Mouse (Mus musculus): Measurements from ENCODE around the gene Agbl4. TPM values are rescaled to one million over a fixed set of nuclear protein-coding genes. Genes with fewer than 3 reads are reported as not detected.

The Agbl4 gene
- polyA plus RNA-seq, 1 experiment = not detected

DNA sequence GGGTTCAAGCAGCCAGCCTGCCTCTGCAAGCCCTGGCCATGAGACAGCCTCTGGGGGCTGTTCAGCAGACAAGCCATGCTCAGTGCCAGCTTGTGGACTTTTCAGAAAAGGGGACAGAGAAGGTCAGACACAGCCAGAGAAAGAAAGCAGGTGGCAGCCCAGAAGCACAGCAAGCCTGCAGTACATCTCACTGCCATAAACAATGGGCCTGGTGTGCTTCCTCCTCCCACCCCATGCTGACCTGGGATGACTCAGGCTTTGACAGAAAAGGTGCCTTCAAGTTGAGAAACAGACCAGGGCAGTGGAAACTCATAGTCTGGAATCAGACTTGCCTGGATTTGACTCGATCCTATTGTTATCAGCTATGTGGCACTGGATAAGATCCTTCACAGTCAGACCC lies 1256.0 kb downstream of the Agbl4 start:
- Histone ChIP-seq H3K79me2 (ENCODE audit: control insufficient read depth, insufficient read depth) (no peaks in the 10 kb centered on the region), H3K4me3 (no peak overlapping the region), H3K27me3 (ENCODE audit: control insufficient read depth, insufficient read depth, insufficient read length) (no peaks in the 10 kb centered on the region), H3K4me2 (ENCODE audit: low read depth) (no peak overlapping the region), H3ac (ENCODE audit: control insufficient read depth, insufficient read length) (no peak overlapping the region), H3K36me3 (ENCODE audit: control insufficient read depth, insufficient read depth) (no peaks in the 10 kb centered on the region)
- no peak for TF ChIP-seq SRF (IDR thresholded peaks at IDR 0.05; ENCODE audit: control insufficient read depth, insufficient read length, low read depth)
- TF ChIP-seq CEBPB (IDR thresholded peaks at IDR 0.05; ENCODE audit: insufficient read depth, poor library complexity, severe bottlenecking) = no peak
- TF ChIP-seq MAX (IDR thresholded peaks at IDR 0.05; ENCODE audit: low read depth) = no peak
- no peak for TF ChIP-seq POLR2AphosphoS2 (IDR thresholded peaks at IDR 0.05; ENCODE audit: insufficient read length, low read depth)
- no peak for TF ChIP-seq TCF12 (IDR thresholded peaks at IDR 0.05; ENCODE audit: insufficient read depth, poor library complexity, severe bottlenecking)
- no peak for TF ChIP-seq REST (IDR thresholded peaks at IDR 0.05; ENCODE audit: insufficient read depth, insufficient read length)
- no peak for TF ChIP-seq TCF3 (IDR thresholded peaks at IDR 0.05; ENCODE audit: insufficient read length, low read depth)
- TF ChIP-seq E2F4 (IDR thresholded peaks at IDR 0.05; ENCODE audit: insufficient read depth) = no peak
- TF ChIP-seq POLR2A (IDR thresholded peaks at IDR 0.05; ENCODE audit: insufficient read length, low read depth) = no peak
- no peak for TF ChIP-seq USF1 (IDR thresholded peaks at IDR 0.05; ENCODE audit: low read depth)
- TF ChIP-seq MYOD1 (IDR thresholded peaks at IDR 0.05; ENCODE audit: control insufficient read depth in 1 of 3, insufficient read length in 2 of 3, low read depth in 2 of 3) = no peak
- TF ChIP-seq MYOG (IDR thresholded peaks at IDR 0.05; ENCODE audit: control insufficient read depth in 1 of 3, insufficient read depth in 1 of 3, insufficient read length in 2 of 3, low read depth in 2 of 3) = no peak

DNA sequence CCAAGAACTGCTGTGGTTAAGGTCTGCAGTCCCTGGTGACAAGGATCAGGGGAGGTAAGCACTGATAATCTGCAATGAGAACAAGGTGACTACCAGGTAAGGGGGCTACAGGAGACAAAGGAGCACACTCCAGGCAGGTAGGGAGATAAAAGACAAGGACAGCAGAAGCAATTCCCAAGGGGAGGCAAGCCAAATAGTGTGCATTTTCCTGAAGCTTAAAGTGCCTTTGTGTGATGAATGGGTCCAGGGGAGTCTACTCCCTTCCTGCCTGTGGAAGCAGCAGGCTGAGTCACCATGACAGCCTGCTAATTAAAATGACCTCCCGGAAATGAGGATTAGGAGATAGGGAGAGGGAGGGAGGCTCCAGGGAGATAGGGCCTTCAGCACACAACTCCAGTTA lies 1266.3 kb downstream of the Agbl4 start:
- Histone ChIP-seq H3ac (ENCODE audit: control insufficient read depth, insufficient read length) (no peak overlapping the region), H3K79me2 (ENCODE audit: control insufficient read depth, insufficient read depth) (no peaks in the 10 kb centered on the region), H3K4me2 (ENCODE audit: low read depth) (peak overlapping the region; percentile 24), H3K4me3 (no peak overlapping the region), H3K36me3 (ENCODE audit: control insufficient read depth, insufficient read depth) (no peaks in the 10 kb centered on the region), H3K27me3 (ENCODE audit: control insufficient read depth, insufficient read depth, insufficient read length) (no peaks in the 10 kb centered on the region)
- TF ChIP-seq SRF (IDR thresholded peaks at IDR 0.05; ENCODE audit: control insufficient read depth, insufficient read length, low read depth) (no peak), USF1 (IDR thresholded peaks at IDR 0.05; ENCODE audit: low read depth) (no peak), MAX (IDR thresholded peaks at IDR 0.05; ENCODE audit: low read depth) (no peak), MYOG (IDR thresholded peaks at IDR 0.05; ENCODE audit: control insufficient read depth in 1 of 3, insufficient read depth in 1 of 3, insufficient read length in 2 of 3, low read depth in 2 of 3) (no peak), TCF3 (IDR thresholded peaks at IDR 0.05; ENCODE audit: insufficient read length, low read depth) (no peak), REST (IDR thresholded peaks at IDR 0.05; ENCODE audit: insufficient read depth, insufficient read length) (no peak), POLR2AphosphoS2 (IDR thresholded peaks at IDR 0.05; ENCODE audit: insufficient read length, low read depth) (no peak), TCF12 (IDR thresholded peaks at IDR 0.05; ENCODE audit: insufficient read depth, poor library complexity, severe bottlenecking) (no peak), E2F4 (IDR thresholded peaks at IDR 0.05; ENCODE audit: insufficient read depth) (no peak), MYOD1 (IDR thresholded peaks at IDR 0.05; ENCODE audit: control insufficient read depth in 1 of 3, insufficient read length in 2 of 3, low read depth in 2 of 3) (no peak), CEBPB (IDR thresholded peaks at IDR 0.05; ENCODE audit: insufficient read depth, poor library complexity, severe bottlenecking) (no peak), POLR2A (IDR thresholded peaks at IDR 0.05; ENCODE audit: insufficient read length, low read depth) (no peak)

DNA sequence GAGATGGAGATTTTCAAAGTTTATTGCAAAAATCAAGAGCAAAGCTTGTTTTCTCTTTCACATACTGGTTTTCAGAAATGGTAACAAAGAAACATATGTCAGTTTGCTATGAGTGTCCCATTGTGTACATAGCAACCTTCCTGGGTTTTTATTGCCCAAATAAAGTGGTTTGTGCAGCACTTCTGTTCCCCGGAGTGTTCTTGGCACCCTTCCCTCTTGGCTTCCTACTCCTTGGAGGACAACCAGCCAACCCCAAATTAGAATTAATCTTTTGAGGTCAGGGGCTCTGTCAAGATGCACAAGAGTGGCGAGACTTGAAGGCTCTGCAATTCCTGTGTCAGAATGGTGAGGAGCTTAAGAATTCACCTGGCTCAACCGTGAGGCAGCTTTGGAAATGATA lies 1266.7 kb downstream of the Agbl4 start:
- no peaks in the 10 kb centered on the region for H3K27me3 ChIP-seq (ENCODE audit: control insufficient read depth, insufficient read depth, insufficient read length)
- H3K79me2 ChIP-seq (ENCODE audit: control insufficient read depth, insufficient read depth) = no peaks in the 10 kb centered on the region
- no peak overlapping the region for H3K4me3 ChIP-seq
- TF ChIP-seq REST (IDR thresholded peaks at IDR 0.05; ENCODE audit: insufficient read depth, insufficient read length) (no peak), CEBPB (IDR thresholded peaks at IDR 0.05; ENCODE audit: insufficient read depth, poor library complexity, severe bottlenecking) (no peak), SRF (IDR thresholded peaks at IDR 0.05; ENCODE audit: control insufficient read depth, insufficient read length, low read depth) (no peak), TCF12 (IDR thresholded peaks at IDR 0.05; ENCODE audit: insufficient read depth, poor library complexity, severe bottlenecking) (no peak), E2F4 (IDR thresholded peaks at IDR 0.05; ENCODE audit: insufficient read depth) (no peak), POLR2A (IDR thresholded peaks at IDR 0.05; ENCODE audit: insufficient read length, low read depth) (no peak), POLR2AphosphoS2 (IDR thresholded peaks at IDR 0.05; ENCODE audit: insufficient read length, low read depth) (no peak), MAX (IDR thresholded peaks at IDR 0.05; ENCODE audit: low read depth) (no peak), MYOG (IDR thresholded peaks at IDR 0.05; ENCODE audit: control insufficient read depth in 1 of 3, insufficient read depth in 1 of 3, insufficient read length in 2 of 3, low read depth in 2 of 3) (no peak)
- no peak overlapping the region for H3ac ChIP-seq (ENCODE audit: control insufficient read depth, insufficient read length)
- H3K36me3 ChIP-seq (ENCODE audit: control insufficient read depth, insufficient read depth) = no peaks in the 10 kb centered on the region
- H3K4me2 ChIP-seq (ENCODE audit: low read depth) = peak overlapping the region; percentile 24

DNA sequence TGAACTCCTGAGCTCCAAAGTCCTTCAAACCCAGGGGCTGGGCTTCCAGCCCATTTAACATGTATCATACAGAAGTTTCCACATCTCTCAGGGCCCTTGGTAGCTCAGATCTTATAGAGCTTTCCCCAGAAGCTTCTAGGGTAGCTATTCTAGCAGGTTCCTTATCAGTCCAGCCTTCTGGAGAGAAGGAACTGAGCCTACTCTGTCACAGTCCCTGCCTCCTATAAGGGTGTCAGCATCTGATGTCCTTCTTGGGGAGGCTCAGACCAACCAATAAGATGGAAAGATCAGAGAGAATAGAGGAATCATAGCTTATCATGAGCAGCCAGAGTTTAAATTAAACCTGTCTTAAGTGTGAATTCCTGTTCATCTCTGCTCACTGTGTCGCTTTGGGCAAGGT lies 1269.3 kb downstream of the Agbl4 start:
- no peaks in the 10 kb centered on the region for H3K79me2 ChIP-seq (ENCODE audit: control insufficient read depth, insufficient read depth)
- H3K4me2 ChIP-seq (ENCODE audit: low read depth) = no peak overlapping the region
- no peak overlapping the region for H3K4me3 ChIP-seq
- no peaks in the 10 kb centered on the region for H3K27me3 ChIP-seq (ENCODE audit: control insufficient read depth, insufficient read depth, insufficient read length)
- TF ChIP-seq REST (IDR thresholded peaks at IDR 0.05; ENCODE audit: insufficient read depth, insufficient read length) = no peak
- no peak for TF ChIP-seq POLR2A (IDR thresholded peaks at IDR 0.05; ENCODE audit: insufficient read length, low read depth)
- no peak for TF ChIP-seq MAX (IDR thresholded peaks at IDR 0.05; ENCODE audit: low read depth)
- no peak for TF ChIP-seq E2F4 (IDR thresholded peaks at IDR 0.05; ENCODE audit: insufficient read depth)
- TF ChIP-seq SRF (IDR thresholded peaks at IDR 0.05; ENCODE audit: control insufficient read depth, insufficient read length, low read depth) = no peak
- no peak for TF ChIP-seq TCF12 (IDR thresholded peaks at IDR 0.05; ENCODE audit: insufficient read depth, poor library complexity, severe bottlenecking)
- no peak for TF ChIP-seq TCF3 (IDR thresholded peaks at IDR 0.05; ENCODE audit: insufficient read length, low read depth)
- no peak for TF ChIP-seq POLR2AphosphoS2 (IDR thresholded peaks at IDR 0.05; ENCODE audit: insufficient read length, low read depth)
- TF ChIP-seq MYOD1 (IDR thresholded peaks at IDR 0.05; ENCODE audit: control insufficient read depth in 1 of 3, insufficient read length in 2 of 3, low read depth in 2 of 3) = no peak
- TF ChIP-seq CEBPB (IDR thresholded peaks at IDR 0.05; ENCODE audit: insufficient read depth, poor library complexity, severe bottlenecking) = no peak
- TF ChIP-seq MYOG (IDR thresholded peaks at IDR 0.05; ENCODE audit: control insufficient read depth in 1 of 3, insufficient read depth in 1 of 3, insufficient read length in 2 of 3, low read depth in 2 of 3) = no peak
- no peak for TF ChIP-seq USF1 (IDR thresholded peaks at IDR 0.05; ENCODE audit: low read depth)
- H3K36me3 ChIP-seq (ENCODE audit: control insufficient read depth, insufficient read depth) = no peaks in the 10 kb centered on the region
- H3ac ChIP-seq (ENCODE audit: control insufficient read depth, insufficient read length) = no peak overlapping the region
